Mouse (Mus musculus) embryonic facial prominence, embryonic 15.5 days (tissue): ENCODE measurements around the gene Actl6b. TPM values are rescaled to one million over a fixed set of nuclear protein-coding genes. Genes with fewer than 3 reads are reported as not detected.

Experiments used
- ATAC-seq: fragments of 200-750 bp; cut with Nextera tagmentation; 2 replicates; pipeline ENCODE4 v1.8.0; 2017; ENCODE audit warnings: low read depth, moderate TSS enrichment; ENCODE audit not compliant: insufficient number of reproducible peaks, low FRiP score, low TSS enrichment
- H3K27ac ChIP-seq: fragments of 300-500 bp; sonication (generic); replicated peaks from 2 replicates; pipeline ENCODE4 v1.5.1; 2015; ENCODE audit warnings: mild to moderate bottlenecking, inconsistent platforms
- H3K27me3 ChIP-seq: fragments of 300-500 bp; sonication (generic); 2 replicates; pipeline ENCODE4 v1.6.1; 2015; ENCODE audit warnings: inconsistent platforms
- H3K36me3 ChIP-seq: fragments of 300-500 bp; sonication (generic); 2 replicates; pipeline ENCODE4 v1.6.1; 2015; ENCODE audit warnings: mild to moderate bottlenecking, inconsistent platforms
- H3K4me1 ChIP-seq: fragments of 300-500 bp; sonication (generic); 2 replicates; pipeline ENCODE4 v1.6.1; 2015; ENCODE audit warnings: inconsistent platforms
- H3K4me2 ChIP-seq: fragments of 300-500 bp; sonication (generic); replicated peaks from 2 replicates; pipeline ENCODE4 v1.6.1; 2015; ENCODE audit warnings: mild to moderate bottlenecking, inconsistent platforms
- H3K4me3 ChIP-seq: fragments of 300-500 bp; sonication (generic); replicated peaks from 2 replicates; pipeline ENCODE4 v1.5.1; 2015; ENCODE audit warnings: mild to moderate bottlenecking, inconsistent platforms
- H3K9ac ChIP-seq: fragments of 300-500 bp; sonication (generic); 2 replicates; pipeline ENCODE4 v1.6.1; 2015; ENCODE audit warnings: inconsistent platforms
- H3K9me3 ChIP-seq: fragments of 300-500 bp; sonication (generic); replicated peaks from 2 replicates; pipeline ENCODE4 v1.6.1; 2016; ENCODE audit warnings: inconsistent platforms
- WGBS: fragments of 180-500 bp; shearing (Covaris S2); methylation state at CpG from one replicate; pipeline ENCODE4 v1.1.7; 2015; 5-methylcytosine and 5-hydroxymethylcytosine counted together
- polyA plus RNA-seq: library from polyadenylated mRNA; unstranded; fragments of >200 nt; fragmentation: Nextera tagmentation; extraction: Ambion mirVana; gene quantifications from 2 replicates; pipeline ENCODE4 v1.2.1, GENCODE M21; 2015

Gene Actl6b
- polyA plus RNA-seq, 1 experiment from 2014 or later, result 2.8 TPM

DNA sequence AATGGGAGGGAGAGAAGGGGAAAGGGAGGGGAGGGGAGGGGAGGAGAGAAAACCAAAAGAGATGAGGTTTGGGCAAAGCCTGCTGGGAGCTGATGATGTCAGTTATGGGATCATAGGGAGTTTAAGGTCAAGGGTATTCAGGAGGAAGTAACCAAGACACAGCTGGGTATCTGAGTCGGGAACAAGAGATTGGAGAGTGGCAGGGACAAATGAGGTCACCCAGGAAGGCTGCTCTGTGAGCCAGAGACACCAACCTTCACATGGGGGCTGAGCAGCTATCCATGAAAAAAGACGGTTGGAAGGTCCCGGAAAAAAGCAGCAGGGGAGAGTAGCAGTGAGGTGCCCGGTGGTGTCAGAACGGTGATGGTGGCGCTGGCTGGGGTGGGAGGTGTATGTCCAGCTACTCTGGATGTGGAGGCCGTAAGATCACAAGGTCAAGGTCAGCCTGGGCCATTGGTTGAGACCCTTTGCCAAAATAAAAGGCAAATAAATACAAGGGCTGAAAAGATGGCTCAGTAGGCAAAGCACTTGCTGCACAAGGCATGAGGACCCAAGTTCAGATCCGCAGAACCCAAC lies 15.0 kb downstream of the Actl6b start:
- H3K27me3 ChIP-seq, result no peaks in the 10 kb centered on the region
- no peak overlapping the region for H3K4me2 ChIP-seq
- 83% methylated on average over 8 of the region's 8 CpGs for WGBS
- 0 out of 2 replicates have a peak, but pooled peaks cover 7% of the 10 kb centered on the region for H3K4me1 ChIP-seq
- ATAC-seq, result no peak
- no peaks in the 10 kb centered on the region for H3K36me3 ChIP-seq
- no peak overlapping the region for H3K4me3 ChIP-seq
- no peak overlapping the region for H3K9ac ChIP-seq
- no peak overlapping the region for H3K27ac ChIP-seq
- no peaks in the 10 kb centered on the region for H3K9me3 ChIP-seq

DNA sequence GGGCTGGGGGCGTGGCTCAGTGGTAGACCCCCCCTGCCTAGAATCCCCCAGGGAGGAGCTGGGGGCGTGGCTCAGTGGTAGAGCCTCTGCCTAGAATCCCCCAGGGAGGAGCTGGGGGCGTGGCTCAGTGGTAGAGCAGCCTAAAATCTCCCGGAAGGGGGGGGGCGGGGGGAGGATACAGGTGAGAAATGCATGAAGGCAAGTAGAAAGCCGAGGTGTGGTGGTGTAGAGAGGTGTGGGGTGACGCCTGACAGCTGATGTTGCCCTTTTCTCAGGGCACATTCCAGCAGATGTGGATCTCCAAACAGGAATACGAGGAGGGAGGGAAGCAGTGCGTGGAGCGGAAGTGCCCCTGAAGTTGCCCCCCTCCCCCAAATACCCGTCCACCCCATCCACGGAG lies 15.7 kb downstream of the Actl6b start:
- ATAC-seq, result no peak
- Histone ChIP-seq H3K4me1 (0 out of 2 replicates have a peak, but pooled peaks cover 7% of the 10 kb centered on the region), H3K4me3 (no peak overlapping the region), H3K4me2 (no peak overlapping the region), H3K9me3 (no peaks in the 10 kb centered on the region), H3K36me3 (no peaks in the 10 kb centered on the region), H3K27me3 (peaks cover 3% of the 10 kb centered on the region; the same call in 1 of the 2 replicates), H3K9ac (no peak overlapping the region), H3K27ac (no peak overlapping the region)
- 66% methylated on average over 12 of the region's 12 CpGs for WGBS

DNA sequence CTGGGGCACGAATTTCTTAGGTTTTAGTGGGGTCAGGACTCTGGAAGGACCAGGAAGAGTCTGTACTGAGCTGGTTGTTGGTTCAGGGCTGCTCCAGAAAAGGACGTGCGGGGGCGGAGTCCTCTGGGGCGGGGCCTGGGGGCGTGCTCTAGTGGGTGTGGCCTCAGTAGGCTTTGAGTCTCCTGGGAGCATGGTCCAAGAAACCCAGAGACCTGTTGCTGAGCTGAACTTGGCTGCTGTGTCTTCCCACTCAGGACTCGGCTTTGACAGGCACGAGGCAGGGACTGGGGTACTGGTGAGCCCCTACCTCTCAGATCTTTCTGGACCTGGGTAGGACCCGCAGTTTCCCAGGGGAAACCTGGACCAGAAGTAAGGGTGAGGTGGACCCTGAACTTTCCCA lies 16.3 kb downstream of the Actl6b start, which contains the start of gene Tfr2:
Gene Tfr2, plus strand, starts transcription at position 176 of the 400 bp plus-strand sequence.
- Histone ChIP-seq H3K9me3 (no peaks in the 10 kb centered on the region), H3K36me3 (no peaks in the 10 kb centered on the region), H3K27ac (no peak within 1 kb of the TSS; the same call in 1 of the 2 replicates), H3K9ac (no peak within 1 kb of the TSS), H3K4me3 (no peak within 1 kb of the TSS), H3K27me3 (peaks cover 9% of the 10 kb centered on the region), H3K4me1 (0 out of 2 replicates have a peak, but pooled peaks cover 12% of the 10 kb centered on the region), H3K4me2 (no peak within 1 kb of the TSS)
- ATAC-seq, result peak; percentile 37; the same call in 1 of the 2 replicates
- 28% methylated on average over 9 of the region's 9 CpGs for WGBS

DNA sequence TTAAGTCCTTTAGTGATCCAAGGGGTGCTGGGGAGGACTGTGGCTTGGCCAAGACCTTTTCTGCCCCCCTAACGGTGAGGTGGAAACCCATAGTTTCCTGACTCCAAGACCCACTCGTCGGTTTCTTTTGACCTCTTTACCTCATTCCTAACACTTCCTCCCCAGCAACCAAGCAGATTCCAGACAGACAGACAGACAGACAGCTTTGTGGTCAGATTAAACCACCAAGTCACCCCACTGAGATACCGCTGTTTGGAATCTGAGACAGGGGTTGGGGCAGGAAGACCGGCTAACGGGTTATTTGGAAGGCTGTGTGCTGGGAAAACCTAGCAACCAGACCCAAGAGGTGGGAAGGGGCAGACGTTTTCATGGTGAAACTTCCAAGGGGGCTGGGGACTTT lies 16.9 kb downstream of the Actl6b start:
- H3K4me3 ChIP-seq, result no peak overlapping the region
- 0 out of 2 replicates have a peak, but pooled peaks cover 12% of the 10 kb centered on the region for H3K4me1 ChIP-seq
- 45% methylated on average over 7 of the region's 7 CpGs for WGBS
- no peaks in the 10 kb centered on the region for H3K36me3 ChIP-seq
- peaks cover 10% of the 10 kb centered on the region for H3K27me3 ChIP-seq
- H3K9me3 ChIP-seq, result no peaks in the 10 kb centered on the region
- no peak overlapping the region for H3K9ac ChIP-seq
- H3K27ac ChIP-seq, result no peak overlapping the region
- ATAC-seq, result no peak
- no peak overlapping the region for H3K4me2 ChIP-seq

DNA sequence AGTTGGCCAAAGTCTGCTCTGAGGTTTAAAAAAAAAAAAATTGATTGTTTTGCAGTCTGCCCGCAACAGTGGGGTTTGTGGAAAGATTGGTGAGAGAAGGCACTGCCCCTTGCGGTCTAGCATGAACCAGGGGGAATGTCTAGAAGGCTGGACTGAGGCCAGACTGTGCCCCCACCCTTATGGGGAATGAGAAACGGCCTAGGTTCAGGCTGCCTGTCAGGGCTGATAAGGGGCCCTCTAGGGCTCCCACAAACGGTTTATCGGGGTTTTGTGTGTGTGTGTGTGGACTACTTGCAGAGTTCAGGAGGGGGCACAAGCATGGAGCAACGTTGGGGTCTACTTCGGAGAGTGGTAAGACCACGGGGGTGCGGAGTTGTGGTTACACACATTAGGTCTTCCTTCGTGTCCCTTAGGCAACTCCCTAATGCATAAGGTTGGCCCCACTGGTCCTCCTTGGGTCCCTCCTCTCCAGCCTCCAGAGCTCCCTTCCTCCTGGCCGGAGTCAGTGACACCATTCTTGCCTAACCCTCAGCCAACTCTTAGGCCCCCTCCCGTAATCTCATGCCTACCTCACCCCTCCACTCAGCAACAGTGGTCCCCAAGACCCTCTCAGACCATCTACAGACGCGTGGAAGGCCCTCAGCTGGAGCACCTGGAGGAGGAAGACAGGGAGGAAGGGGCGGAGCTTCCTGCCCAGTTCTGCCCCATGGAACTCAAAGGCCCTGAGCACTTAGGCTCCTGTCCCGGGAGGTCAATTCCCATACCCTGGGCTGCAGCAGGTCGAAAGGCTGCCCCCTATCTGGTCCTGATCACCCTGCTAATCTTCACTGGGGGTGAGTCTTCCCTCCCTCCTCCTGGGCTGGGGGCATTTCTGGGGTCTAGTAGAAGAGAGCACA lies 17.6 kb downstream of the Actl6b start:
- H3K4me1 ChIP-seq, result 0 out of 2 replicates have a peak, but pooled peaks cover 12% of the 10 kb centered on the region
- H3K9ac ChIP-seq, result no peak overlapping the region
- H3K27me3 ChIP-seq, result peaks cover 10% of the 10 kb centered on the region
- no peak overlapping the region; the same call in 1 of the 2 replicates for H3K27ac ChIP-seq
- H3K36me3 ChIP-seq, result no peaks in the 10 kb centered on the region
- H3K9me3 ChIP-seq, result no peaks in the 10 kb centered on the region
- WGBS, result 74% methylated on average over 17 of the region's 17 CpGs
- H3K4me3 ChIP-seq, result no peak overlapping the region
- H3K4me2 ChIP-seq, result no peak overlapping the region
- ATAC-seq, result no peak

DNA sequence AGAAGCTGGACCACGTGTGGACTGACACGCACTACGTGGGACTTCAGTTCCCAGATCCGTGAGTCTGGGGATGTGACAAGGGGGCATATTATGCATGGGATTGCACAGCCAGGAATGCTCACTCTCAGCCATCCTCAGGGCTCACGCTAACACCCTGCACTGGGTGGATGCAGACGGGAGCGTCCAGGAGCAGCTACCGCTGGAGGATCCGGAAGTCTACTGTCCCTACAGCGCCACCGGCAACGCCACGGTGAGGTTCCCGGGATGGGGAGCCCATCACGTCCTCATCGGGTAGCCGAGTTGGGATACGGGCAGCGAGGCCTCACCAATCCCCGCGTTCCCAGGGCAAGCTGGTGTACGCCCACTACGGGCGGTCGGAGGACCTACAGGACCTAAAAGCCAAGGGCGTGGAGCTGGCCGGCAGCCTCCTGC lies 21.2 kb downstream of the Actl6b start:
- no peak overlapping the region for H3K27ac ChIP-seq
- H3K9me3 ChIP-seq, result no peaks in the 10 kb centered on the region
- 0 out of 2 replicates have a peak, but pooled peaks cover 11% of the 10 kb centered on the region for H3K4me1 ChIP-seq
- 7% methylated on average over 27 of the region's 27 CpGs for WGBS
- H3K9ac ChIP-seq, result no peak overlapping the region
- H3K36me3 ChIP-seq, result no peaks in the 10 kb centered on the region
- peak overlapping the region; percentile 43 for H3K4me2 ChIP-seq
- peaks cover 10% of the 10 kb centered on the region for H3K27me3 ChIP-seq
- no peak for ATAC-seq
- peak overlapping the region; percentile 13; the same call in 1 of the 2 replicates for H3K4me3 ChIP-seq

DNA sequence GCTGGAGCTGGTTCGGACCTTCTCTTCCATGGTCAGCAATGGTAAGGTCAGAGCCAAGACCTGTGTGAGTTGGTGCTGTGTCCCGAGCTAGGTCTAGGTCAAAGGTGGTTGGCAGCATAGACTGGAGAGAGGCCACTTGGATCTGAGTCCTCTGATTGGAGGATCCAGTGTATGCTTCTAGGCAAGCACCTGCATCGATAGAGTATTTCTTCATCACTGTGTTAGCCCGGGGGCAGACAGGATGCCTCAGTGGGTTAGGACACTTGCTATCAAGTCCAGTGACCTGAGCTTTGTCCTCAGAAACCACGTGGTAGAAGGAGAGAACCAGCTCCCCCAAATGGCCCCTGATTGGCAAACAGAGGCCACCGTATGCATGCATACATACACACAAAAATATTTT lies 26.9 kb downstream of the Actl6b start:
- H3K9me3 ChIP-seq, result no peaks in the 10 kb centered on the region
- peaks cover 21% of the 10 kb centered on the region for H3K4me1 ChIP-seq
- 74% methylated on average over 6 of the region's 6 CpGs for WGBS
- H3K4me3 ChIP-seq, result no peak overlapping the region
- H3K27ac ChIP-seq, result no peak overlapping the region
- no peak for ATAC-seq
- no peak overlapping the region for H3K4me2 ChIP-seq
- H3K9ac ChIP-seq, result no peak overlapping the region
- no peaks in the 10 kb centered on the region for H3K36me3 ChIP-seq
- H3K27me3 ChIP-seq, result no peaks in the 10 kb centered on the region; the same call in 1 of the 2 replicates

DNA sequence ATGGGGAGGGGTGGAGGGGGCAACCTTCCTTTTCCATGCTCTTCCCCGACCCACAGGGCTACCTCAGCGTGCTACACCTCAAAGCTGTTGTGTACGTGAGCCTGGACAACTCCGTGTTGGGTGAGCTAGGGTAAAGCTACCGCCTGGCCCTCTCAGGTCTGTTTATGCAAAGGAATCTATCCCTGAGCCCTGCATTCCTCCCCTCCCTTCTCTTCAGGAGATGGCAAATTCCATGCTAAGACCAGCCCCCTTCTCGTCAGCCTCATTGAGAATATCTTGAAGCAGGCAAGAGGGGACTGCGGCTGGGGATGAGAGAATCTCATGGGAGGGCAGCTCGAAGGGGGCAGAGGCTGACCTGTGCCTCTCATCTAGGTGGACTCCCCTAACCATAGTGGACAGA lies 29.4 kb downstream of the Actl6b start:
- ATAC-seq, result no peak
- H3K4me2 ChIP-seq, result peak overlapping the region; percentile 57; the same call in 1 of the 2 replicates
- H3K9ac ChIP-seq, result no peak overlapping the region
- H3K36me3 ChIP-seq, result no peaks in the 10 kb centered on the region
- 28% methylated on average over 8 of the region's 8 CpGs for WGBS
- no peaks in the 10 kb centered on the region for H3K9me3 ChIP-seq
- H3K27ac ChIP-seq, result no peak overlapping the region
- peaks cover 21% of the 10 kb centered on the region for H3K4me1 ChIP-seq
- no peaks in the 10 kb centered on the region; the same call in 1 of the 2 replicates for H3K27me3 ChIP-seq
- H3K4me3 ChIP-seq, result peak overlapping the region; percentile 40

DNA sequence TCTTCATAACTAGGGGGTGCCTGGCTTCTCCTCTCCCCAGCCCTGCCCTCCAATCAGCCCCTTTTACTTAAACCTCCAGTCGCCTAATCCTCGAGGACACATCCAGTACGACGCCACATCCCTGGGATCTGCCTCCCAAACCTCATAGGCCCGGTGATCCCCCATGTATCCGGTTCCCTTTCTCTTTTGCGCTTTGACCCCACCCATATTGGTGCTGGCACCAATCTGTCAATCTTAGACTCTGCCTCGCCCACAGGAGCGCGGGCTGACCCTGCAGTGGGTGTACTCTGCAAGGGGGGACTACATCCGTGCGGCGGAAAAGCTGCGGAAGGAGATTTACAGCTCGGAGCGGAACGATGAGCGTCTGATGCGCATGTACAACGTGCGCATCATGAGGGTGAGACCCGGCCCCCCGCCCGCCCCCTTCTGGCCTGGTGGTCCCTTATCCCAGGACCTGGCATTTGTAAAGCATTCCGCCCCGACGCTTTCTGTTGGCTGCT lies 30.4 kb downstream of the Actl6b start:
- WGBS, result 10% methylated on average over 27 of the region's 27 CpGs
- Histone ChIP-seq H3K4me3 (peak overlapping the region; percentile 40), H3K4me2 (peak overlapping the region; percentile 57), H3K36me3 (no peaks in the 10 kb centered on the region), H3K4me1 (peaks cover 21% of the 10 kb centered on the region), H3K9ac (peak overlapping the region; percentile 10; the same call in 1 of the 2 replicates), H3K27me3 (no peaks in the 10 kb centered on the region; the same call in 1 of the 2 replicates), H3K27ac (peak overlapping the region; percentile 76), H3K9me3 (no peaks in the 10 kb centered on the region)
- ATAC-seq, result peak; percentile 77

DNA sequence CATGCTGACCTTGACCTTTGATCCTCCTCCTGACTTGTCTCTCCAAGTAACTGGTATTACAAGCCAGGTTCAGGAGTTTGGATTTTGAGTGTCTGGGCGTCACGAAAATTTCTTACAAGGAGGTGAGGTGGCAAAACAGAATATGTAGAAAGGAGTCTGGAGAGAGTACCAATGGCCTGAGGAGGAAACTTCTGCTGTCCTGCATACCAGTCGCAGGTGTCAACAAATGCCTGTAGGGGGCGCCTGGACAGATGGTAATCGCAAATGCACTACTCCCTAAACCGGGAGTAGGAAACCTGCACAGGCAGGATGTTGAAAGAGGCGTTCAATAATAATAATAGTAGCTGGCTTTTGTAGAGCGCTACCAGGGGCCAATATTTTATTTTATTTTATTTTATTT lies 31.7 kb downstream of the Actl6b start:
- no peaks in the 10 kb centered on the region; the same call in 1 of the 2 replicates for H3K27me3 ChIP-seq
- H3K9ac ChIP-seq, result no peak overlapping the region
- H3K9me3 ChIP-seq, result no peaks in the 10 kb centered on the region
- no peak overlapping the region for H3K4me3 ChIP-seq
- WGBS, result 28% methylated on average over 8 of the region's 8 CpGs
- H3K4me1 ChIP-seq, result peaks cover 21% of the 10 kb centered on the region
- no peaks in the 10 kb centered on the region for H3K36me3 ChIP-seq
- no peak overlapping the region for H3K4me2 ChIP-seq
- H3K27ac ChIP-seq, result no peak overlapping the region
- ATAC-seq, result no peak

DNA sequence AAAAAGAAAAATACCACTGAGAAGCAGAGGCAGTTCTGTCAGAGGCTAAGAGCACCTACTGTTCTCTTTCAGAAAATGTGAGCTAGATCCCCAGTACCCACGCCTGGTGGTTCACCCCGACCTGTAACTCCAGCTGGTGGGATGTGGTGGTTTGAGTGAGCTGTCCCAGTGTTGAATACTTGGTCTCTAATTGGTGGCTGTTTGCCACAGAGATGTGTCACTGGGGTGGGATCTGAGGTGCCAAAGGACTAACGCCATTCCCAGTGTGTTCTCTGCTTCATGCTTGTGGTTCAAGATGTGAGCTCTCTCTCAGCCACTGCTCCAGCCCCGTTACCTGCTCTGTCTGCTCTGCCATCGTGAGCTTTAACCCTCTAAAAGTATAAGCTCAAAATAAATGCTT lies 37.2 kb downstream of the Actl6b start:
- WGBS, result 75% methylated on average over 5 of the region's 5 CpGs

More for the DNA sequence above, 37.2 kb downstream of the Actl6b start:
- H3K9me3 ChIP-seq, result no peaks in the 10 kb centered on the region
- no peaks in the 10 kb centered on the region for H3K27me3 ChIP-seq
- ATAC-seq, result no peak
- H3K9ac ChIP-seq, result no peak overlapping the region
- H3K36me3 ChIP-seq, result no peaks in the 10 kb centered on the region
- no peak overlapping the region for H3K4me3 ChIP-seq
- no peak overlapping the region for H3K4me2 ChIP-seq
- no peak overlapping the region for H3K27ac ChIP-seq
- H3K4me1 ChIP-seq, result no peaks in the 10 kb centered on the region
